Mouse (Mus musculus) cortical plate, adult 2 months (tissue): Measurements from ENCODE around the gene Aff3. TPM values are rescaled to one million over a fixed set of nuclear protein-coding genes. Genes with fewer than 3 reads are reported as not detected.

Source experiments
- H3K27ac ChIP-seq: fragments of 200-500 bp; 2 replicates; pipeline ENCODE4 v1.5.1; 2012; ENCODE audit warnings: low read length, control low read depth, inconsistent platforms; ENCODE audit not compliant: insufficient read depth
- H3K4me1 ChIP-seq: fragments of 200-500 bp; 2 replicates; pipeline ENCODE4 v1.6.1; 2011; ENCODE audit warnings: low read length; ENCODE audit not compliant: control insufficient read depth, insufficient read depth
- H3K4me3 ChIP-seq: fragments of 200-500 bp; 2 replicates; pipeline ENCODE4 v1.5.1; 2011; ENCODE audit warnings: mild to moderate bottlenecking, low read length, control low read depth; ENCODE audit not compliant: insufficient read depth
- CTCF ChIP-seq: fragments of 200-500 bp; IDR thresholded peaks from 2 replicates; pipeline ENCODE4 v1.5.1; 2011; ENCODE audit warnings: mild to moderate bottlenecking, control low read depth, low read length; ENCODE audit not compliant: insufficient read depth; ENCODE audit errors: extremely low read depth
- POLR2A ChIP-seq: fragments of 200-500 bp; IDR thresholded peaks from 2 replicates; pipeline ENCODE4 v1.6.1; 2011; ENCODE audit warnings: mild to moderate bottlenecking, low read length, control low read depth; ENCODE audit not compliant: insufficient read depth; ENCODE audit errors: extremely low read depth
- polyA plus RNA-seq: library from polyadenylated mRNA; depleted of rRNA; stranded (reverse); fragments of >200 nt; gene quantifications from 2 replicates; pipeline ENCODE4 v1.2.3, GENCODE M21; 2012

Aff3 gene
- polyA plus RNA-seq, 1 experiment, result 24.1 TPM

DNA sequence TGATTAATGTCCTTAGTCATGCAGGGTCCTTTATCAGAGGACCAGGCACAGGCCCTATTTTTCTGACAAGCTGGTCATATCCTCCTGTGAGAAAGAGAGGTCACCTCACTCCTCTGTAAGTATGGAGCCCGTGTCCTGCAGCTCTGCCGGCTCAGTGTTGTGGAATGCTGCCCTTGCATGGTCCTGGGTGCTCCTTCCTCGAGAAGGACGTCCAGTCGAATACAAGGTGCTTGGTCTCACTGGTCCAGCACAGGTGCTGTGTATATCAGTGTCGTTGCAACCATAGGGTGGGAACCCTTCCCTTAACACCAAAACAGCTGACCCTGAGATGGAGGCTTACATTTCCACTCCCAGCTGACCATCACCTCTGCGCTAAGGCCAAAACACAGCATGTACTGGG lies 280.7 kb downstream of the Aff3 start:
- Histone ChIP-seq H3K27ac (no peak overlapping the region), H3K4me1 (peaks cover 7% of the 10 kb centered on the region), H3K4me3 (no peak overlapping the region)
- TF ChIP-seq CTCF, result no peak
- TF ChIP-seq POLR2A, result no peak

DNA sequence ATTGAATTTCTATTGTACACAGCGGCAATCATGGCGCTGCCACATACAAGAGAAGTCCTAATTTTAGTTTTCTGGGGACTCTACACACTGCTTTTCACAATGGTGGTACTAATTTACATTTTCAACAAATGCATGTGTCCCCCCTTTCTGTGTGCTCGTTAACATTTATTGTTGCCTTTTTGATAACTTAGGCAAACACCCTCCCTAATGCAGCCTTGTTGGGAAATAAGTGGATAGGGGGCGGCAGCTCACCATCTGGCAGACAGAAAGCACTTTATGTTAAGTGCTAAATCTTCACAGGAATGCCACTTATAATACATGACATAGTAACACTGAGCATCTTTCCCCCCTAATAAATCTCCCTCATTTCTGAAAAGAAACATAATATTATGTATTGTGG lies 282.1 kb downstream of the Aff3 start:
- TF ChIP-seq CTCF, result no peak
- no peak for TF ChIP-seq POLR2A
- Histone ChIP-seq H3K4me3 (no peak overlapping the region), H3K27ac (no peak overlapping the region), H3K4me1 (peaks cover 7% of the 10 kb centered on the region)

DNA sequence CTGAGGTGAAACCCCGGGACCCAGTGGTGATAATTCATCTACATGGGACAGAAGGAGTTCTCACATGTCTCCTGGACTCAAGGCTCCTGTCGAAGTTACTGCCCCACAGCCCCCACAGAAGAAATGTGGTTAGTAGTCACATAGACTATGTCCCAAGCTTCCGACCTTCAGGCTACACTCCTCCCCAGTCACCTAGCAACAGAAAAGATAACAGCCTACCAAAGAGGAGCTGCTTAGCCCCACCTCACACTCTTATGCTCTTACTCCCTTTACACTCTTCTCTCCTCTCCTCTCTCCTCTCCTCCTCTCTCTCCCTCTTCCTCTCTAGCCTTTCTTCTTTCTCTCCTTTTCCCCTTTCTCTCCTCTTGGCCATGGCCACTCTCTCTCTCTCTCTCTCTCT lies 286.8 kb downstream of the Aff3 start:
- TF ChIP-seq CTCF (no peak), POLR2A (no peak)
- Histone ChIP-seq H3K4me3 (no peak overlapping the region), H3K4me1 (no peaks in the 10 kb centered on the region), H3K27ac (no peak overlapping the region)

DNA sequence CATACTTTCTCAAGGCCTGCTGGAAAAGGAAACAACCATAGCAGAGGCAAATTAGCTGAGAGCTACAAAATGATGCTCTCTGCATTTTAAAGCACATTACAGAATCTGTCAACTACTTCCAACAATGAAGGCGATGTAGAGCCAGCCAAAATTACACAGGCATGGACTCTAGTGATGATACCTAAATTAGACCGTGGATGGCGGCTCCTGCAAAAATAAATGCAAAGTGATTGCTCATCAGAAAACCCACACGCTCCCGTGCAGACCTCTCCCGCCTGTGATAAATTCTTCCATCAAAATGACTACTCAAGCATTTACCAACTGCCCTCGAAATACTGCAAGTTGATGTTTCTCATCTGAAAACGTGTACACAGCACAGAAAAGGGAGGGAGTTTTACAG lies 295.6 kb downstream of the Aff3 start:
- H3K4me3 ChIP-seq, result no peak overlapping the region
- H3K27ac ChIP-seq, result no peak overlapping the region
- TF ChIP-seq CTCF (no peak), POLR2A (no peak)
- peaks cover 3% of the 10 kb centered on the region; the same call in 1 of the 2 replicates for H3K4me1 ChIP-seq

DNA sequence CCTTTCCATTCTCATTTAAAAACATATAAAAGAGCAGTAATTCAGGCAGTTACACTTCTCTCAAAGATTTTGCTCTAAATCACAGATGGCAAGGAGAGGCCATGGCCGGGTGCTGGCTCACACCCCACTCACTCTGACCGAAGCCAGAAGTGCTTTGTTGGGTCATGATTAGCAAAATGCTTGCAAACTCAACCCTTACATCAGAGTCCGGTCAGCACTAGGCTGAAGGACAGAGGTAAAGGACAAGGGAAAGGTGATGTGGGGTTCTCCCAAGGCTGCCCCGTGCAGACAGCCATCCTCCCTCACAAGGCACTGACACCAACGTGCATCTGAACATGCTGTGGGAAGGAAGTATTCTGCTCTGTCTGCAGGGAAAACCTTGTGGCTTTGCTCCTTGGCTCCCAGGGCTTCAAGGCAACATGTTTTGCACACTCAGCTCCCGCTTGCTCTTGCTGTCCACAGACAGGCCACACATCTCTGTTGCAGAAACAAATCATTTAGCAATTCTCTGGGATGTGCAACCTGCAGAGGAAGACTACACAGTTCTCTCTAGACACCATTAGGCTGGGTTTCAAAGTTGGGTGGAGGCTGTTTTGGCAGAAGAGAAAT lies 296.6 kb downstream of the Aff3 start:
- H3K4me1 ChIP-seq, result peaks cover 3% of the 10 kb centered on the region; the same call in 1 of the 2 replicates
- no peak overlapping the region for H3K27ac ChIP-seq
- H3K4me3 ChIP-seq, result no peak overlapping the region
- no peak for TF ChIP-seq CTCF
- TF ChIP-seq POLR2A, result no peak

DNA sequence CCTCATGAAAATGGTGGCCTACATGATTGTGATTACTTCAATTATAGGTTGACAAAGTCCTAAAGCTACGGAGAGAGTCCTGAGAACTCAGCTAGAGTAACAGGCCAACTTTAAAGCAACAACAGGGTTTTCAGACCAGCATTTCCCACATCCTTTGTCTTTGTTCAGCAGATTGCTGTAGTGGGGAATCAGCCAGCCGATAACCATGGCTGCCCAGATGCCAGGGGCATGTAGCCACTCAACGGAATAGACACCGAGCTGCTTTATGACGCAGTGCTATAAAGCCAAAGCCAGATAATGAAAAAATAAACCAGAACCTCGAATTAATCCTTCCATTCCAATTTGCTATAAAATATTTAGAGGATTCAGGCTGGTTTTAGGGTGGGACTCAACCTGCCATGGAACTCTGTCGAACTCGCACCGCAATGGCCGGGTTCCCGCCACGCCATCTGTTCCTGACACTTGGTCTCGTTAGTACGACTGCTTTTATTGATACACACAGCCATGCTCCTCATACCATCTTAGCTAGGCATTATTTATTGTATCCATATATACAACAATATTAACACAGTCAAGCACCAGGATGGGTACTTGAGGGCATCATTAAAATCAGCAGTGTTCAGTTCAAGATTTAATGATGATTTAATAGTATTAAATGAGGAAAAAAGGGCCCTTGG lies 297.2 kb downstream of the Aff3 start:
- Histone ChIP-seq H3K4me3 (no peak overlapping the region), H3K27ac (no peak overlapping the region), H3K4me1 (peaks cover 3% of the 10 kb centered on the region; the same call in 1 of the 2 replicates)
- TF ChIP-seq POLR2A (no peak), CTCF (no peak)

DNA sequence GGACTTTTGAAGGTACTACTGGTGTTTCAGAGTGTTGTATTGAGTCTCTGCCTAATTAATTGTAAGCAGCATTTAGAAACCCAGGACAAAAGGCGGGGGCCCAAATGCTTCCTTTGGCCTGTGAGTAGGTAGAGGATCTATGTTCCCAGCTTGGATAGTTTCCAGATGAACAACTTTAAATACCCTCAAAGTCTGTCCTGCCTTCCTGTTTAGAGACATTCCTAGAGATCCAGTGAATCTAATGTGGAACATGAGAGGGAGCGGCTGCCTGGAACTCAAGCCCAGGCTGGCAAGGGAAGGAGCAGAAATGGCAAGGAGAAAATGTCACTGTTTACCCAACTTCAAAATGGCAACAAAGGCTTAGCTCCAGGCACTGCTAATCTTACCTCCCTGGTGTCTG lies 300.9 kb downstream of the Aff3 start:
- H3K27ac ChIP-seq, result no peak overlapping the region
- peaks cover 3% of the 10 kb centered on the region; the same call in 1 of the 2 replicates for H3K4me1 ChIP-seq
- no peak overlapping the region for H3K4me3 ChIP-seq
- TF ChIP-seq CTCF (no peak), POLR2A (no peak)

DNA sequence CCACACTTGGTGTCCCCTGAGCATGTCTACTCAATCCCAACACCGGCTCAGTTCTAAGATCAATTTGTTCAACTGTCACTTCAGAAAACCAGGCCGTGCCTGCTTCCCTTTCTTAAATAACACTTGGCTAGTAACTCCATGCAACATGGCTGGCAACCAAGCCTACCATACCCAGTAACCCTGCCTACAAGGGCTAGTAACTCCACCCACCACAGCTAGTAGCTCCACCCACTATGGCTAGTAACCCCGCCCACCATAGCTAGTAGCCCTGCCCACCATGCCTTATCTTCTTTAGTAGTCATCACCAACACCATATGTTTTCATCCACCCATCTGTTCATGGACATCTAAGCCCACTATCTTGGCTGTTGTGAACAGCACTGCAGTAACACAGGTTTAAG lies 302.5 kb downstream of the Aff3 start:
- H3K4me3 ChIP-seq, result no peak overlapping the region
- 0 out of 2 replicates have a peak, but pooled peaks cover 2% of the 10 kb centered on the region for H3K4me1 ChIP-seq
- TF ChIP-seq CTCF (no peak), POLR2A (no peak)
- no peak overlapping the region for H3K27ac ChIP-seq

DNA sequence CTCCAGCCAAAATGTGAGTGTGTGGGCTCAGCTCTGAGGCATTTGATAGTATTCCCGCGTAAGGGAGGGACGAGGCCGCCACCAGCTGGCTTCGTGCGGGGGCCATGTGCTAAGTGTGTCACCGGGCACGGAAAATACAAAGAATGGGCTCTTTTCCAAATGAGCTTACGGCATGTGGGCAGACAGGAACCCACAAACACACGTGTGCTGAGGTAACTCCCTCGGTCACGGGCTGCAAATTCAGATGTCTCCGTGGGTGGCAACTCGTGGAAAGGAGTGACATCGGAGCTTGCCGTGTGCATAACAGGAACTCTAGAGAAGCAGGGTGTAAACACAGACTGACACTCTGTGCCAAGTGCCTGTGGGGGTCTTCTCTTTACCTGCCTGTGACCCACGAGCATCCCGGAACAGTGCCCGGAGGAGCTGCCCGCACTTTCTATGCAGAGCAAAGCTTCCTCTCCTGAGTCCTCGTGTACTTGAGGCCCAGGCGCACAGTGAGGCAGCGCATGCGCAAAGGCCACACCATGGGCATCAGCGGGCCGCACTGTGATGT lies 305.9 kb downstream of the Aff3 start:
- no peak overlapping the region for H3K4me3 ChIP-seq
- no peak for TF ChIP-seq POLR2A
- TF ChIP-seq CTCF, result no peak
- 0 out of 2 replicates have a peak, but pooled peaks cover 2% of the 10 kb centered on the region for H3K4me1 ChIP-seq
- no peak overlapping the region for H3K27ac ChIP-seq

DNA sequence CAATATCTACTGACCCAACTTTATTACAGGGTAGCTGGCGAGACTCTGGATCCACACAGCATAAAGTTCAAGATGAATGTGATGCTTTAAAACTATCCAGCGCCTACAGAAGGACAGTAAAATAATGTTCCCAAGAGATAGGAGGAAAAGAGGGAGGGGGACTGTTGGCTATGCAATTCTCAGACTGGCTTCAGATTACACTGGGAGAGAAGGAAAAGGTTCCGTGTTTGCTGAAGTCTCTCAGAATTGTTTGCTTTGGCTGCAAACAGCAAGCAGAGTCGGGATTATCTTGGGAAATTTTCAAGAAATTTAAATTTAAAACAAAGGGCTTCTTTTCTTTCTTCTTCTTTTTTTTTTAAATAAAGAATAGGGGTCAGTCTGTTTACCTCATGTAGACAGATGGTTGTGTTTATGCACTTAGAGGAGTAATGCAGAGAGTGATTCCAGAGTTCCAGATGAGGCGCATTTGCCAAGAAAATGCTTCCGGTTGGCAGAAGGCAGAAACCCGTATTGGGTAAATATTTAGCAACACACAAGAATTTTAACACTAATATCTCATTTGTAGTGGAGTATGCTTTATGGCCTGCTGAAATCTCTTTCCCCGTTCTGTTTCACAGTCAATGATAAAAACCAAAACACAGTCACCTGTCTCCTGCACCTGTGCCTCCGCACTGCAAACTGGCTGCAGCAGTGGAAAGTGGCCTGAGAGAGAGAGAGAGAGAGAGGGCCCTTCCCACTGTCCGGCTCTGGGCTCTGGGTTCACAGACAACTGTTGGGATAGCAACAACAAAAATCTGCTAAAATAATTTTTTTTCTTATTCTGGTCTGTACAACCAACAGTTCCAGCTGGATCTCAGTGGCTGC lies 306.6 kb downstream of the Aff3 start:
- Histone ChIP-seq H3K4me1 (0 out of 2 replicates have a peak, but pooled peaks cover 2% of the 10 kb centered on the region), H3K27ac (no peak overlapping the region), H3K4me3 (no peak overlapping the region)
- TF ChIP-seq CTCF (no peak), POLR2A (no peak)
